Mouse (Mus musculus) midbrain, embryonic 10.5 days (tissue): ENCODE measurements around the gene Siah2. TPM values are rescaled to one million over a fixed set of nuclear protein-coding genes. Genes with fewer than 3 reads are reported as not detected.

Experiments
- DNase-seq: peaks from one replicate; pipeline ENCODE4 v3.0.0-alpha.2; 2017; ENCODE audit warnings: low spot score
- H3K27ac ChIP-seq: fragments of 300-500 bp; sonication (generic); replicated peaks from 2 replicates; pipeline ENCODE4 v1.5.1; 2016; ENCODE audit warnings: mild to moderate bottlenecking
- H3K27me3 ChIP-seq: fragments of 300-500 bp; sonication (generic); 2 replicates; pipeline ENCODE4 v1.6.1; 2016; ENCODE audit warnings: low read depth, mild to moderate bottlenecking; ENCODE audit not compliant: poor library complexity, severe bottlenecking
- H3K36me3 ChIP-seq: fragments of 300-500 bp; sonication (generic); 2 replicates; pipeline ENCODE4 v1.6.1; 2016; ENCODE audit warnings: mild to moderate bottlenecking, moderate library complexity
- H3K4me1 ChIP-seq: fragments of 300-500 bp; sonication (generic); 2 replicates; pipeline ENCODE4 v1.6.1; 2016
- H3K4me3 ChIP-seq: fragments of 300-500 bp; sonication (generic); 2 replicates; pipeline ENCODE4 v1.5.1; 2016; ENCODE audit warnings: mild to moderate bottlenecking, moderate library complexity
- H3K9me3 ChIP-seq: fragments of 300-500 bp; sonication (generic); replicated peaks from 2 replicates; pipeline ENCODE4 v1.6.1; 2016; ENCODE audit warnings: mild to moderate bottlenecking
- WGBS: fragments of 180-500 bp; shearing (Covaris S2); methylation state at CpG from one replicate; pipeline ENCODE4 v1.1.7; 2016; 5-methylcytosine and 5-hydroxymethylcytosine counted together
- polyA plus RNA-seq: library from polyadenylated mRNA; unstranded; fragments of >200 nt; fragmentation: Nextera tagmentation; extraction: Ambion mirVana; gene quantifications from 2 replicates; pipeline ENCODE4 v1.2.1, GENCODE M21; 2016

Gene Siah2
- polyA plus RNA-seq, 1 experiment from 2014 or later, result 2.7 TPM

DNA sequence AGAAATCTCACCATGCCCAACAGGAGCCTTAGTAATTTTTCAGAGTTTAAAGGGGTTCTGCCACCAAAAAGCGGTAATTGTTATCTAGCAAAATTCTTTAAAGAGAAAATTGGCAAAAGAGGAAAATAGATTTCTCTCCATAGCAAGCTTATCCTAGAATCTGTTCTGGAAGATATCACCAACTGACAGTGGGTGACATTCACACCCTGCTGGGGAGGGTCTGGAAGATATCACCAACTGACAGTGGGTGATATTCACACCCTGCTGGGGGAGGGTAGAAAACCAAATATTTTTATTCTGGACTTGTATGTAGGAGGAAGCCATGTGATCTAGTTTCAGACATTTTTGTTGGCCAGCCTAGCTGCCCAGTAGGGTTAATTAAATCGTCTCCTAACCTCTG lies 24.5 kb upstream of the Siah2 start:
- Histone ChIP-seq H3K4me1 (no peaks in the 10 kb centered on the region), H3K9me3 (0 out of 2 replicates have a peak, but pooled peaks cover 6% of the 10 kb centered on the region), H3K27me3 (no peaks in the 10 kb centered on the region), H3K36me3 (no peaks in the 10 kb centered on the region), H3K27ac (no peak overlapping the region), H3K4me3 (no peak overlapping the region)
- 83% methylated on average over 2 of the region's 2 CpGs for WGBS
- no peak for DNase-seq

DNA sequence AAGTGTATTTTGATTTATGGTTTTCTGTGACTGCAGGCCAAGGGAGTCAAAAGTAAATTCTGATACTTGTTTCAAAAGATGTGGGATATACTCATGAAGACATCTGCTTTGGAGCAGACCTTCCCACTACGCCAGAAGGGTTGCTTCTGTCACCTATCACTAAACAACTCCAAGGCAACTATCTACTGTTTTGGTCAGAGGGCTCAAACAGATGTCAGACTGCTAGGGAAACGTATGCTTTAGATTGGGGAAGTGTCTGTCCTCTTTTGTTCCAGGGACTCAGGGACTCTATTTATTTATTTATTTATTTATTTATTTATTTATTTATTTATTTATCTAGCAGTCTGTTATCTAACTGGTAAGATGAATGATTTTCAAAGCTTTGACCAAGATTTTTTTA lies 22.6 kb upstream of the Siah2 start:
- H3K4me3 ChIP-seq, result no peak overlapping the region
- H3K27ac ChIP-seq, result no peak overlapping the region
- H3K9me3 ChIP-seq, result 0 out of 2 replicates have a peak, but pooled peaks cover 6% of the 10 kb centered on the region
- H3K27me3 ChIP-seq, result no peaks in the 10 kb centered on the region
- H3K36me3 ChIP-seq, result no peaks in the 10 kb centered on the region
- H3K4me1 ChIP-seq, result no peaks in the 10 kb centered on the region
- no peak for DNase-seq
- WGBS, result 79% methylated on average over 2 of the region's 2 CpGs

DNA sequence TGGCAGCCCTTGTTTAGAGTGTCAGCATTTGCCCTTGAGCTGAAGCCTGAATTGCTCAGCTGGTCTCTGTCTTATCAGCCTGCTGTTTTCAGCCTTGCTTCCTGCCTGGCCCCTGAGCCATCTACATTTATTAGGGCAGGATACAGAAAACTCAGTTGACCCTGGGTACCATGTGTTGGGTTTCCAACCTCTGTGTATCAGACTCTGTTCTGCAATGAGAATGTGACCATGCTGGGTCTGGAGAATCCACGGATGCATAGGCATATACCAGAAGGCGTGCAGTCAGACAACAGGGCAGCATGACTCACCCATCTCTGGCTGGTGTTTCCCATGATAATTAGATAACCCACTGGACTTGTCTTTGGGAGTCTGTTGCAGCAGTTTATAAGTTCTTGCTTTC lies 21.8 kb upstream of the Siah2 start:
- Histone ChIP-seq H3K27ac (no peak overlapping the region), H3K27me3 (no peaks in the 10 kb centered on the region), H3K4me3 (no peak overlapping the region), H3K36me3 (no peaks in the 10 kb centered on the region), H3K9me3 (0 out of 2 replicates have a peak, but pooled peaks cover 6% of the 10 kb centered on the region), H3K4me1 (no peaks in the 10 kb centered on the region)
- DNase-seq, result no peak
- WGBS, result 83% methylated on average over 2 of the region's 2 CpGs

DNA sequence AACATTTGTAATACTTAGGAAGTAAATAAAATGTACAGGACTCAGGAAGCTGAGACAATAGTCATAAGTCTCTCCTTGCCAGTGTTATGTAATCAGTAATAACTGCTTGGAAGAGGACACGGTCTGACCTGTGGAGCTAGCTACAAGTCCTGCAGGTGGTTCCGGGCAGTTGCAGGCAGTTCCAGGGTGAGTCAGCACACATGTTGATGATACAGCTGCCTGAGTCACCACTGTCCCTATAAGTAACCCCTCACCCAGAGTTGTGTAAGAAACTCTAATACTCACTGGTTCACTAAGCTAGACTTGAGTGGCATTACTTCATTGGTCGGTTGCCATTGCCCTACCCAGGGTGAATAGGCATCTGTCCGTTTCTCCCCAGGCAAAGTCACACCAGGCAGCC lies 21.0 kb upstream of the Siah2 start:
- Histone ChIP-seq H3K4me3 (no peak overlapping the region), H3K9me3 (0 out of 2 replicates have a peak, but pooled peaks cover 6% of the 10 kb centered on the region), H3K4me1 (no peaks in the 10 kb centered on the region), H3K27me3 (no peaks in the 10 kb centered on the region), H3K36me3 (no peaks in the 10 kb centered on the region), H3K27ac (no peak overlapping the region)
- DNase-seq, result no peak
- WGBS, result 94% methylated on average over 4 of the region's 4 CpGs

DNA sequence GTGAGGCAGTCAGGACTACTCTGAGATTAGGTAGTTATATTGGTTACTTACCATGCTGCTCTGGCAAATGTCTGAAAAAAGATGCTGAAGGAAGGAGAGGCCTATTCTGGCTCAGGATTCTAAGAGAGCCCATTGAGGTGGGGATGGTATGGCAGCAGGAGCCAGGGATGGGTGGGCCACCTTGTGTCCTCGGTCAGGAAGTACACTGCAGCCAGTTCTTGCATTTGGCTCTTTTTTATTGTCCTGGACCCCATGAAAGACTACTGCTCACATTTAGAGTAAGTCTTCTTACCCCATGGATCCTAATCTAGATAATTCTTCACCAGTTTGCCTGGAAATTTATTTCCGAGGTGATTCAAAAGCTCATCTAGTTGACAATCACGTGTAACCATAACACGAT lies 12.3 kb upstream of the Siah2 start:
- Histone ChIP-seq H3K4me1 (no peaks in the 10 kb centered on the region), H3K36me3 (no peaks in the 10 kb centered on the region), H3K27ac (no peak overlapping the region), H3K9me3 (no peaks in the 10 kb centered on the region; the same call in 1 of the 2 replicates), H3K4me3 (no peak overlapping the region), H3K27me3 (no peaks in the 10 kb centered on the region)
- 78% methylated on average over 4 of the region's 4 CpGs for WGBS
- DNase-seq, result no peak

DNA sequence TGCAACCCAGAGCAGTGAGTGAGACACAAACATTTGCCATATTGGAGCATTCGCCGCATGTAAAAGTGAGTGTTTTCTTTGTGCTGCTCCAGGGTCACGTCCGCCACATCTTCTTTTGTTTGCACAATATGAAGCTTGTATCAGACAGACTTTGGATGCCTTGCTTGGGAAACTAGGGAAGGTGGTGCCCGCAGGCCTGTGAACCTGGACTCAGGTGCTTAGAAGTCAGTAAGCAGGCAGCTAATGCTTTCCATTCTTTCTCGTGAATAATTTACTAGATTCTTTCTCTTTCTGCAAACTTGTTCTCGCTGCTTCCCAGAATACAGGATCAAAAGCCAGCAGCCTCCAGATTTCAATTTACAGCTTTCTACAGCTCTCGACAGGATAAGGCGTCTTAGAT lies 11.5 kb upstream of the Siah2 start:
- H3K27ac ChIP-seq, result no peak overlapping the region
- no peak for DNase-seq

DNA sequence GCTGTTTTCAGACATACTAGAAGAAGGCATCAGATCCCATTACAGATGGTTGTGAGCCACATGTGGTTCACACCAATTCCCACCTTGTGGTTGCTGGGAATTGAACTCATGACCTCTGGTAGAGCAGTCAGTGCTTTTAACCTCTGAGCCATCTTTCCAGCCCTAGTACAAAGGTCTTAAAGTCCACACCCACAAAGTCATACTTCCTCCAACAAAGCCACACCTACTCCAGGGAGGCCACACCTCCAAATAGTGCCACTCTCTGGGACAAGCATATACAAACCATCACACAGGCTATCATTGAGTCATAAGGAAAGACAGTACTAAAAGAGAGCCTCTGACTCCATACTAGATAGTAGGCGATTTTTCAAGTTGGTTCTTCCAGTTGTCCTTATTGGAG lies 10.1 kb upstream of the Siah2 start:
- Histone ChIP-seq H3K36me3 (no peaks in the 10 kb centered on the region), H3K4me1 (no peaks in the 10 kb centered on the region), H3K4me3 (no peak overlapping the region), H3K27ac (no peak overlapping the region), H3K9me3 (no peaks in the 10 kb centered on the region; the same call in 1 of the 2 replicates), H3K27me3 (peaks cover 1% of the 10 kb centered on the region; the same call in 1 of the 2 replicates)
- DNase-seq, result no peak
- WGBS, result 93% methylated on average over 1 of the region's 1 CpGs

More for the DNA sequence above, 11.5 kb upstream of the Siah2 start:
- 88% methylated on average over 9 of the region's 9 CpGs for WGBS
- Histone ChIP-seq H3K27me3 (no peaks in the 10 kb centered on the region), H3K4me1 (no peaks in the 10 kb centered on the region), H3K9me3 (no peaks in the 10 kb centered on the region; the same call in 1 of the 2 replicates), H3K4me3 (no peak overlapping the region), H3K36me3 (no peaks in the 10 kb centered on the region)

DNA sequence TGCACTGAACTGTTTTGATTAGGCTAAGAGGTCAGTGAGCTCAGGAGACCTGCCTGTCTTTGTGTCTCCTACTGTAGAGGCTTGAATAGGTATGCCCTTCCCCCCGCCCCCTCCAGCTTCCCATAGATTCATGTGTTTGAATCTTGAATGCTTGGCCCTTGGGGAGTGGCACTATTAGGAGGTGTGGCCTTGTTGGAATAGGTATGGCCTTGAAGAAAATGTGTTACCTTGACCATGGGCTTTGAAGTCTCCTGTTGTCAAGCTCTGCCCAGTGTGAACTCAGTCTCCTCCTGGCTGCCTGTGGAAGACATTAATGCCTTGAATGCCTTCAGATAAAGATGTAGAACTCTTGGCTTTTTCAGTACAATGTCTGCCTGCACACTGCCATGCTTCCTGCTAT lies 9.2 kb upstream of the Siah2 start:
- H3K4me1 ChIP-seq, result no peaks in the 10 kb centered on the region
- H3K36me3 ChIP-seq, result no peaks in the 10 kb centered on the region
- no peak overlapping the region for H3K4me3 ChIP-seq
- 82% methylated on average over 1 of the region's 1 CpGs for WGBS
- no peak overlapping the region for H3K27ac ChIP-seq
- peaks cover 4% of the 10 kb centered on the region; the same call in 1 of the 2 replicates for H3K27me3 ChIP-seq
- DNase-seq, result no peak
- no peaks in the 10 kb centered on the region; the same call in 1 of the 2 replicates for H3K9me3 ChIP-seq

DNA sequence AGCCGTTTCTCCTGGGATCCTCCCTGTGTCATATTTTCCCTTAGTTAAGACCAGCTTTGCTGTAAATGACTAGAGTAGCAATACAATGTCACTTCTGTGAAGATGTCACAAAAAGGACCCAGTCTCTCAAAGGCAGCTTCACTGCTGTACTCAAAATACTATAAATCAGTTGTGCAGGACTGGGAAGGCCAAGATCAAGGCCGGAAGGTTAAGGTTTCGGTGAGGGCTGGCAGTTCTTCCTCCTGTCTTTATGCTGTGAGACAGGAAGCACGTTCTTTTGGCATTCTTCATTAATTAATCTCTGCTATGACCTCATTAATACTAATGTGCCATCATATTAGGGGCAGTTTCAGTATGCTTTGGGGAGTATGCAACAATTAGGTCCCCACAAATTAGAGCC lies 5.7 kb upstream of the Siah2 start:
- Histone ChIP-seq H3K9me3 (no peaks in the 10 kb centered on the region; the same call in 1 of the 2 replicates), H3K4me3 (no peak overlapping the region), H3K36me3 (no peaks in the 10 kb centered on the region), H3K27ac (no peak overlapping the region), H3K27me3 (peaks cover 34% of the 10 kb centered on the region), H3K4me1 (peaks cover under 1% of the 10 kb centered on the region; the same call in 1 of the 2 replicates)
- DNase-seq, result no peak
- 93% methylated on average over 4 of the region's 4 CpGs for WGBS

DNA sequence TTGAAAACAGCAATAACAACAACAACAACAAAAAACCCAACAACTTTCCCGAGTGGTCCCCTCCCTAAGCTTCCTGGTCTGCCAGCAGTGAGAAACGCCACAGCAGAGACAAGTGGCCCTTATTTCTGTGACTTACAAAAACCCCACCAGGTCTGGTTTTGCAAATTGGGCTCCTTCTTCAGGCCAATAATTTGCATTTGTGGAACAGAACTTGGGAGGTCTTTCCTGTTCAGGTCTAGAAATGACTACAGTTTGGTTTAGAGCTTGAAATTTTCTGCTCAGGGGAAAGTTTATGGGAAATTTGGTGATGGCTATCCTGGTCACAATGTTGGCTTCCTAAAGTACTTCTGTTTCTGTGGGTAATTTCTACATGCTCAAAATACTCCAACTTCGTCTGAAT lies 4.6 kb upstream of the Siah2 start:
- WGBS, result 65% methylated on average over 3 of the region's 3 CpGs
- peaks cover 10% of the 10 kb centered on the region for H3K4me1 ChIP-seq
- H3K36me3 ChIP-seq, result no peaks in the 10 kb centered on the region
- H3K27ac ChIP-seq, result no peak overlapping the region
- H3K27me3 ChIP-seq, result peaks cover 38% of the 10 kb centered on the region
- no peak overlapping the region for H3K4me3 ChIP-seq
- no peaks in the 10 kb centered on the region; the same call in 1 of the 2 replicates for H3K9me3 ChIP-seq
- no peak for DNase-seq

DNA sequence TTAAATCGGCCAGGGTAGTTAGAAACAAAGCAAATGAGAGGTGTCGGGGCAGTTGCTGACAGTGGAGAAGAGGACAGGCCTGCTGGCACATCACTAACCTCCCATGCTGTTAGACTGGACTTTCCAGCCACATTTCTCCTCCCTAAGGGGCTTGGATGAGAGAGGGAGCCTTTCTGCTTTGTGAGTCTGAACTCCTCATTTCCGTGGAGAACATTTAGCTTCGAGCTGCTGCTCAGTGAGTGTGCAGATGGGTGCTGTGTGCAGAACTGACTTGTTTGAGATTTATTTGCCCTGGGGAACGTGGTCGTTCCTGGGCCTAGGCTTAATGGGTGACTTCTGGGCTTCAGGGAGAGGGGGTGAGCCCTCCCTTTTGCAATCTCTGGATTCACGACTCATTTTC lies 3.3 kb upstream of the Siah2 start:
- no peak for DNase-seq
- 63% methylated on average over 7 of the region's 7 CpGs for WGBS
- H3K36me3 ChIP-seq, result no peaks in the 10 kb centered on the region
- H3K27ac ChIP-seq, result no peak overlapping the region
- H3K27me3 ChIP-seq, result peaks cover 40% of the 10 kb centered on the region
- no peak overlapping the region for H3K4me3 ChIP-seq
- H3K4me1 ChIP-seq, result peaks cover 21% of the 10 kb centered on the region
- H3K9me3 ChIP-seq, result no peaks in the 10 kb centered on the region

DNA sequence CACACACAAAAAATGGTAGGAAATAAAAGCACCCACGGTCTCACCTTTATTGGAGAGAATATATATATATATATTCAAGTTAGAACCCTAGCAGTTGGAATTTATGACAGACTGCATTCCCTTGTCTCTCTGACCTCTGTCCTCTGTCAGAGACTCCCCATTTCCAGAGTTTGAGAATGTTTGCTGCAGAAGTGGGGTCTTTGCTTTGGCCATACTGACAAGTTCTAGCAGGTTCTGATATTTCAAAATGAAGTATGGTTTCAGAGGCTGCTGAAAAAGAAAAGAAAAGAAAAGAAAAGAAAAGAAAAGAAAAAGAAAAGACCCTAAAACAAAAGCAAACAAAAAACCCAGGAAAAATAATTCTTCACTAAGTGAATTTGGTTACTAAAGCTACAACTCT lies 2.8 kb upstream of the Siah2 start:
- WGBS, result 83% methylated on average over 1 of the region's 1 CpGs
- H3K27ac ChIP-seq, result no peak overlapping the region
- no peaks in the 10 kb centered on the region for H3K9me3 ChIP-seq

DNA sequence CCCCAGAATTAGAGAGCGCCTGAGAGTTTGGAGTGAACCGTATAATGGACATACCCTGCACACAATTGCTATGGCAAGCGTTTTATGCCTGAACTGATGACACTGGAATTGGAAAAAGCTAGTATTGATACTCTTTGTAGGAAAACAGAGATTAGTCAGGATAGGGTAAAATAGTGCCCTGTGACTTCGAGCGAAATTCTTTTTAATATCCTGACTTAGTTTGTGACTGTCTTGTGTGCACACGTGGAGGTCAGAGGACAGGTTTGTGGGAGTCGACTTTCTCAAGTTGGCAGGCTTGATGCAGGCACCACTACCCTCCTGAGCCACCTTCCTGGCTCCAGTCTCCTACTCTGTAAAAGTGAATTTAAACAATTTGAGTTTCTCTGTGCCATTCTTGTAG lies 1.1 kb upstream of the Siah2 start:
- peaks cover 62% of the 10 kb centered on the region for H3K27me3 ChIP-seq

More for the DNA sequence above, 2.8 kb upstream of the Siah2 start:
- H3K36me3 ChIP-seq, result no peaks in the 10 kb centered on the region
- no peak for DNase-seq
- H3K27me3 ChIP-seq, result peaks cover 45% of the 10 kb centered on the region
- peaks cover 26% of the 10 kb centered on the region for H3K4me1 ChIP-seq
- H3K4me3 ChIP-seq, result no peak overlapping the region

More for the DNA sequence above, 1.1 kb upstream of the Siah2 start:
- DNase-seq, result no peak
- H3K36me3 ChIP-seq, result no peaks in the 10 kb centered on the region
- no peaks in the 10 kb centered on the region for H3K9me3 ChIP-seq
- peaks cover 28% of the 10 kb centered on the region for H3K4me1 ChIP-seq
- H3K4me3 ChIP-seq, result no peak overlapping the region
- H3K27ac ChIP-seq, result no peak overlapping the region
- 83% methylated on average over 7 of the region's 7 CpGs for WGBS
